Mouse (Mus musculus) cerebellum, adult 11-12 months (tissue): ENCODE results near the gene Psmc1.
A peak's percentile ranks its signal among the peaks of the same experiment; 100 is the strongest.

ENCODE experiments used
- DNase-seq: peaks from one replicate; pipeline ENCODE4 v3.0.0; 2022

Psmc1 gene

DNA sequence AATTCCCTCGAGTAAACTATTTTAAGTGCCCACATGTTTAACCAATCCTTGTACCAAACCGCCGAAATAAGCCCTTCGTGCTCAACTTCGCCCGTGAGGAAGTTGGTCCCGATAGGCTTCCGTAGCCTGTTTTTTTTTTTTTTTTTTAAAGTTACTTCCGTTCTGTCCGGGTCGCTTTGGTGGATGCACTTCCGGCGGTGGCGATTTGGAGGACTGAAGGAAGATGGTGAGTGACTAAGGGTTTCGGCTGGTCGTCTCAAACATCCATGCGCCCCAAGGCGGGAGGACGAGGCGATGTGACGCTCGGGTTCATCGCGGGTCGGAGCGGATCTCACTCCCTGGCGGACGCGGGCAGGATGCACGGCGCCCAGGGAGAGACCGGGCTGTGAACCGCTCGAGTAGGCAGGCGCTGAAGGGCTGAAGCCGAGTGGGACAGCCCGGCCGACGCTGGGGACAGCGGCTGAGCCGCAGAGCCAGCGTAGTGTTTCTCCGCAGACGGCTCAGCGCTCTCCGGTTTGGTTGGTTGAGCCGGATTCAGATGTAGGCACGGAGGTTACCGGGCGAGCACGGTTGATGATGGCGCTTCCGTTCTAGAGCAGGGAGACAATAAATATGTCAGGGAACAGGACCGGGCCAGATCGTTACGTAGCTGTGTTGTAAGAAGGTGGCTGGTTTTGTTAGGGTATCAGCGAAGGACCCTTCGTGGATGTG, at the start of gene Psmc1:
TSS of gene Psmc1 (plus strand) at position 169 of the 711 bp plus-strand sequence.
- peak; percentile 80 for DNase-seq

DNA sequence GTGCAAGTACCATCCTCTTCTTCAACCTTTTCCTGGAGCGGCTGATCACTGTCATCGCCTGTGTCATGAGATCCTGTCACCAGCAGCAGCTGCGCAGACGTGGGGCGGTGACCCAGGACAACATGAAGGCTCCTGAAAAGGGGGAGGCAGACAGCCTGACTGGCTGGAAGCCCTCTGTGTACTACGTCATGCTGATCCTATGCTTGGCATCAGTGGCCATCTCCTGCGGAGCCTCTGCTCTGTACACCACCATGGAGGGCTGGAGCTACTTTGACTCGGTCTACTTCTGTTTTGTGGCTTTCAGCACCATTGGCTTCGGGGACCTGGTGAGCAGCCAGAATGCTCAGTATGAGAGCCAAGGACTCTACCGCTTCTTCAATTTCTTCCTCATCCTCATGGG, 48.9 kb upstream of the Psmc1 start:
- no peak for DNase-seq

DNA sequence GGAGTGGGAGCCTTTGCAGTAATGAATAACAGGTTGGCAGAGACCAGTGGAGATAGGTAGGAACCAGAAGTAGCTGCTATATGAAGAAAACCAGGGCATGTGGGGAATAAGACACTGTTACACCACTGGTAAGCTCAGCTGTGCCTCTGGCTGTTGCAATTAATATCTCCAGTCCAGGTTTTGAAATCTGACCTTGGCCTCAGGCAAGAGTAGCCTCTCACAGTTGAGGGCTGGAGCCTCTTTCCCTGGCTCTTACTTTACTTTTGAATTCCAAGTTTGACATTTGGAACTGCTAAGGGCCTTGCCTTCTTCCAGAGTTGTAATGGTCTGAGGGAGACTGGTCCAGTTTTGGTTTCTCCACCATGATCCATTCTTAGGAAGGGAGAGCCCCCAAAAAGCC, 48.1 kb upstream of the Psmc1 start:
- no peak for DNase-seq

DNA sequence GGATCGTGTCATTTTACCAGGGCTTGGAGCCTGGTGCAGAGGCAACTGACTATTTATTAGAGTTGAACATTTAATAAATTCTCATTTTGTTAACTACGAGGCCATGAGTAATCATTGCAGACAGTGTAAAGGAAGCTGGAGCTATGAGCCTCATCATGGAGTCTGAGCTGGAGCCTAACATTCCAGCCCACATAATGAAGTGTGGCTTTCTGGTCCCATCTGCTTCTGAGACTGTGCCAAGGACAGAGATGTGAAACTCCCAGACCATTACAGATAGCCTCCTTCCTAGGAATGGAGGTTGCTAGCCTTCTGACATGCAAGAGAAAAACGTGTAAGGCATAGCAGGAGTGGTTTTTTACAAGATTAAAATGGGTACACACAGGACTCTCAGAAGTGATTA, 47.4 kb upstream of the Psmc1 start:
- no peak for DNase-seq

DNA sequence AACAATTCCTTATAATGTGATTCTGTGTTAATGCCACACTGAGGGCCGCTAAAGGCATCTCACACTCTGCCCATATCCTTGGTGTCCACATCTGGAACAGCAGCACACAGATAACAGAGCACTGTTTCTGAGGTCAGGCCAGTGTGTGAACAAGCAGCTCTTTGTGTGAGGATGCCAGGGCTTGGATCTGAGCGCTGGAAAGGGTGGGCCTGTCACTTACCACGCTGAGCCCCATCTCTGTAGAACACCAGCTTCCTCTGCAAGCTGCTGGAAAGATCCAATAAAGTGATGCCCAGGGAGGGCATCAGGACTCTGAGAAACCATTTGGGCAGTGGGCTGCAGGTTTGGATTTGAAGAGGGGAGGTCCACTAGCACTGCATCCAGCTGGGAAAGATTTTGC, 44.8 kb upstream of the Psmc1 start:
- DNase-seq, result peak; percentile 13

DNA sequence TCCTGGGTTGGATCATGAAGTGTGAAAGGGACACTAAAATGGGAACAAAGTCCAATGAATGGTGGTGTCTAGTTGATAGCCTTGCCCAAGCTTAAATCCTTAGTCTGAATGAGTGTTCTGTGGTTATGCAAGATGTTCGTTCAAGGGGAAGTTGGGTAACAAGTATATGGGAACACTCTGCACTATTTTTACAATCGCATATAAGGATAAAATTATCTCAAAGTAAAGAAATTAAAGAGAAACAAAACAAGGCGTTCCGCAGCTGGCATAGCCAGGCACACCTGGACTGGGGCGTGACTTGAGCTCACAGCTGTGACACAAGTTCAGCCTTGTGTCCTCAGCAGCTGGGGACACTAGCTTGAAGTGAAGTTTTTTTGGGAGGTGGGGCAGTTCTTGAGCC, 42.5 kb upstream of the Psmc1 start:
- no peak for DNase-seq

DNA sequence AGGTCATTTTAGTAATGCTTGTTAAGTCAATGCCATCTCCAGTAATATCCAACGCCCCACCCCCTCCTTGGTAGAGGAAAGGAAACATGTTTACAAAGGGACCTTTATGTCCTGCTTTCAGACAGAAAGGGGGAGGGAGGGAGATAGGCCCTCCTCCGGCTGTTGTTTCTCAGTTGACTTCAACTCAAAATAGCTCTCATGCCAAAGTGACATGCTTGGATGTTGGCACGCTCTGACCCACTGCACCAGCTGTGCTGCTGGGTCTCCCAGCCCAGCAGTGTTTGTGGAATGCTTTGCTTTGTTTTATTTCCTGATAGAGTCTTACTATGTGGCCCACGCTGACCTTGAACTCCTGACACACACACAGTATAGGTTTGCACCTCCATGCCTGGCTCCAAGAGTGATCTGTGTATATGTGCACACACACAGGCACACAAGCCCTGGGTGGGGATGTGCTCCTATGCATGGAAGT, 36.7 kb upstream of the Psmc1 start:
- peak; percentile 18 for DNase-seq

DNA sequence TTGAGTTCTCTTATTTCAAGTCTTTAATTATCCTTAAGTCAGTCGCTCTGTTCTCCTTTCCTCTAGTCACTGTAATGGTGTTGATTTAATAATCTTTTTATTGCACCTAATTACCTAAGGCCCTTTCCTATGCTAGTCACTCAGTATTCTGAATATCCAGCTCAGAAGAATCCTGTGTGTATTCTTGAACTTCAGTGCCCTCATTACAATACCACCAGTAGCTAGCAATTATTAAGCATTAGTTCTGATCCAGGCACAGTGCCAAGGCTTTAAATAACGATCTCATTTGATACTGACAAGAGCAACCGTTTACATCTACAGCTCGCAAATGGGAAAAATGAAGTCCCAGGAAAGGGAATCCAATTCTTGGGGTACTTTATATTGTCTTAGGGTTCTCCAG, 34.2 kb upstream of the Psmc1 start:
- DNase-seq, result no peak

DNA sequence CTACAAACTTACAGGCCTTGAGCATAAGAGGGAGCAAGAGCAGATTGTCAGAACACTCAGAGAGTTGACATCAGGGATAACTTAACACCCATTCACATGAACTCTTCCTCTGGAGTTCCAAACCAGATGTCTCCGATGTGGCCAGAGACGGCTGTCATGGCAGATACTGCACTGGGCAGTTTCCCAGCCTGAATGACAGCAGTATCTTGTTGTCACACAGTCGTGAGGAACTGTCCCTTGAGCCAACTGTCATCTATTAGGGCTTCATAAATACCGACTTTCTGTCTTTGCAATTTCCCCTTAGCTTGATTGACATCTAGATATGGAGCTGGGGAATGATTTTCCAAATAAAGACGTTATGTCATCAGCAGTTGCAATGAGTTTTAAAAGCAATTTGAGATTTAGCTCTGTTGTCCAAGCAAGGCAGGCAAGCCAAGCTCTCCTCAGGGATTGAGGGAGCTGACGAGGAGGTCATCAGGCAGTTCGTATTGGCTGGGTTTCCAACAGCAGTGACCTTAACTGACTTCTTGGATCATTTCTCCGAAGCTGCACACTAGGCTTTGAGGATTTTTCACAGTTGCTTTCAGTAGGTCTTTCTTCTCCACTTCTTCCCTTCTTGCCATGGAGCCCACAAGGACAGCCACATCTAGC, 30.2 kb upstream of the Psmc1 start:
- no peak for DNase-seq

DNA sequence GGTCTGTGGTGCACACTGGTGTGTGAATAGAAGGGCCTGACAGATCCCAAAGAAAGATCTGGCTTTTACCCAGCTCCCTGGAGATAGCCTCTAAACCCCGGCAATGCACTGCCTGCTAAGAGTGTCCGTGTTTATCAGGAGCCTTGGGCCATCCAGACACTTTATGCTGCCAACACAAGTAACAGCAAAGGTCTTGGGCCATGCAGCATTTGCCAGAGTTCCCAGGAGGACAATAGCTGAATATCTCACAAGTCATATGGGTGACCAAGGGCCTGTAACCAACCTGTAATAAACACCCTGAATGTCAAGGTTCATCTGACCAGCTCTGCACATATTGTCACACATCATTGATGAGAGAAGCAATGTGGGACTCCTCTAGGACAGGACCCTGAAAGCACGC, 21.9 kb upstream of the Psmc1 start:
- no peak for DNase-seq

DNA sequence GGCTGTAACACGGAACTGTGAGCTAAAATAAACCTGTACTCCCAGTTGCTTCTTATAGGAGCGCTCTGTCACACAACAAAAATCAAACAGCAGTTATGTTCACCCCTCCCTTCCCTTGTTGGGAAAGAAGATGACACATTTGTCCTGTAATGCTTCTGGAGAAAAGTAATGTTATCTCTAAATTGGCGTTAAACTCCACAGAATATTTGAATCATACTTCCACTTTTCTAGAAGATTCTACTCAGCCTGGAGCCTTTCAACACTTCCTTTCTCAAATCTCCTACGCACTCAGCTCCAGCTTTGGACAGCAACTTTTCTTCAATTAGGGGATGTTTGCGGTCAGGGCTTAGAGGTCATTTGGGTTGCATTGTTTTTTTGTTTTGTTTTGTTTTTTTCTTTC, 20.7 kb upstream of the Psmc1 start:
- DNase-seq, result no peak

DNA sequence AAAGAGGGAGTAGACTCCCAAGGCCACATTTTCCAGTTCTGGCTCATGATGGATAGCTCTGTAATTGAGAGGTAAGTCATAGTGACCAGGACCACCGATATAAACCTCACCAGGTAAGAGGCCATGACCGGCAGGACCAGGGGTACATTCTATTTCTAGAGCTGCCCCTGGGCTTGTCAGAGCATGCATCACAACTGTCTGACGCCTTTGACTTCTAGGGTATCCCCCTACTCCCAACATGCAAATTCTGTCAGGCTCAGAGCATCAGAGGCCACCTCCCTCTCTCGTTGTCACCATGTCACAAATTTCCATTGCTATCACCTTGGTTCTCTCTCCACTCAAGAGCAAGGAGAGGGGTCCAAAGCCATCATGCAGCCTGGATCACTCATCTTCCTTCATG, 19.2 kb upstream of the Psmc1 start:
- no peak for DNase-seq

DNA sequence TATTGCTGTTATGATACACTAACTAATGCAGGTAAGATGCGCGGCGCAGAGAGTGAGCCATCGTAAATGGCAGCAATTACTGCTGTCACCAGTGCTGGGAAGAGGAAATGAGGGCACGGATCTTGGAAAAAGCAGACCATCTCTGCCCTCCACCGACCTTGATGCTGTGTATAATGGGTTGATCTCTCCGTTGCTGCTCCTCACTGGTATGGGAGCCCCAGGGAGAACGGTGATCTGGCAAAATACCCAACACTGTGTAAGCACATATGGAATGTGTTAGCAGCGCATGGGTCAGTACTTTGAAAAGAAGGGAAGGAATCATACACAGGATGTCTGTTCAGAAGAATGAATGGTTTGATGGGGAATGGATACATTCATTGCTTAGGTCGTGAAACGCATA, 16.9 kb upstream of the Psmc1 start:
- DNase-seq, result no peak

DNA sequence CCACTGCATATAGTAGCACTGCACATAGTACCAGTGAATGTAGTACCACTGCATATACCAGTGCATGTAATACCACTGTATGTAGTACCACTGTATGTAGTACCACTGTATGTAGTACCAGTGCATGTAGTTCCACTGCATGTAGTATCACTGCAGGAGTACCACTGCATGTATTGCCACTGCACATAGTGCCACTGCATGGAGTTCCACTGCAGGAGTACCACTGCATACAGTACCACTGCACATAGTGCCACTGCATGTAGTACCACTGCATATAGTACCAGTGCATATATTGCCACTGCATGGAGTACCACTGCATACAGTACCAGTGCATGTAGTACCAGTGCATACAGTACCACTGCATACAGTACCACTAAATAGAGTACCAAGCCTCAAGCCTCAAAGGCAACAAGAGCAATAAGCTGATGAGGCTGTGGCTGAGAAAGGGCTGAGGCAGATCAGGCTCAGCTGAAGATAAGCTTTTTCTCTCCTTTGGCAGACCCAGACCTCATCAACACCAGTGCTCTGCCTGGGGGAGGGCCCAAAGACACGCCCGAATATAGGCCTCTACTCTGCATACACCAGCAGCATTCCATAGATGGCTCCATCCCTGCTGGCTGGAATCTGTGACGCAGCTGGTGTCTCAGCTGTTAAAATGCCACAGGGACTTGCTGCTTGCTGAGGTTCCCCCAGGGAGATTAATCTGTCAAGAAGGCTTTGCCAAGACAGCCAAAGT, 9.8 kb upstream of the Psmc1 start:
- no peak for DNase-seq

DNA sequence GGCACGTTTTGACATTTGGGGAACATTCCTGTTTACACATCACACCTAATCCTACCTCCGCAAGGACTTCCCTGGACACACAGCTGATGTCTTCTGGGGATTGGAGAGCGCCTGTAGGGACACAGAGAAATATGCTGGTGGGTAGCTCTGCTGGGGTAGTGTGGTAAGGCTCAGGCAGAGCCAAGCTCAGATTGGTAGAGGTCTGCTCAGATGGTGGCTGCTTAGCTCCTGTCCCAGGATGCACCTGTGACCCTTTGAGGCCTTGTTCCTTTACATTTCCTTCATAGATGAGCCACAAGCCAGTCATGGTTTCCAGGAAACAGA, 9.3 kb upstream of the Psmc1 start:
- no peak for DNase-seq

DNA sequence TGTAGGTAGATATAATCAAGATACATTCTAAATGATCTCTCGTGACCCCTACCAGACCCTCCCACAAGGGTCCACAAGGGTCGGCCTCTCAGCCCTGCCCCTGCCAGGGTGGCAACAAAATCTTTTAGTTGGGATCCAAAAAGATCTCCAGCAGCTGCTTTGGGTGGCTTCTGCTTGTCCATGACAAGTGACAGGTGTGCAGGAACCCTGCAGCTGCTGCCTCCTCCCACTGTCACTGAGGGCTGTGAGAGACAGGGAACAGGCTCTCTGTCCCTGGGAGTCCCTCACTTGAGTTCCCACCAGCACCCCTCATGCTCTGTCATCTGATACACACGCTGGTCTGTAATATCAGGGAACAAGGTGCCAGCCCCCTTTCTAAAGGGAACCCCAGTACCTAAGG, 8.3 kb upstream of the Psmc1 start:
- DNase-seq, result no peak

DNA sequence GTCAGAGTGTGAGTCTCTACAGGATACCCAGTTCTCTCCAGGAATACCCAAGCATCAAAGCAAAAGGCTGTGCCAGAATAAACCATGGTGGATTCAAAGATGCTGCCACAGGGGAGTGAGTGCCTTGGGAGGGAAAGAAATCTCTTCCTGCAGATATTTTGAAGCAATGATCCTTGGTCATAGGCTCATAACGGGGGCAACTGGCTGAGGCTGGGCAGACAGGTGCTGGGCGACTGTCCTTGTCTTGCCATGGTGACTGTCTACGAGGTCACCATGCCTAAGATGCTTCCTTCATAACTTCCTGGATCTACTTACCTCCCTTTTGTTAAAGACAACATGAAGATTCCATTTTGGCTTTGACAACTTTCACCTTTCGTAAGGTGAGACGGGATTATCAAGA, 5.4 kb upstream of the Psmc1 start:
- no peak for DNase-seq

DNA sequence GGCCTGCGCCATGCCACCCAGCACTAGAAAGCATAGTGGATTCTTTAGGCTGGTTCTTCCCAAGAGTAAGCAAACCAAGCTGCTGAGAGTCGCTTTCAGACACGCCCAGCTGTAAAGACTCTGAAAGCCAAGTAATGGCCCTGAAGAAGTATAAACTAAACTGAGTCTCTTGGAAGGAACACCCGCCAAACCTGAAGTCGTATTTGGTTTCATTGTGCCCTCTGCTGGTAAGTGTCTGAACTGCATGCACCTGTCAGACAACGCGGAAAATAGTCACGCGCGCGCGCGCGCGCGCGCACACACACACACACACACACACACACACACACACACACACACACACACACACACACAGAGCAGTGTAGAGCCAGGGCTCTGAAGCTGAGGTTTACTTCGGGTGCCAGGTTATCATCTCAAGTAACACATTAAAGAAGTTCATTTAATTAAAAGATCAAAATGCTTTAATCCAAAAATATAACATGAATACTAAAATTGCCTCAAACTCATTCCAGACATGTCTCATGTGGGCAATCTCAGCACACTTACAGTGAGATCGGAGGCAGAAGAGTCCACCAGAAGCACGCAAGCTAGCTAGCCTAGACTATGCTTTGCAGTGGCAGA, 3.6 kb upstream of the Psmc1 start:
- DNase-seq, result no peak

DNA sequence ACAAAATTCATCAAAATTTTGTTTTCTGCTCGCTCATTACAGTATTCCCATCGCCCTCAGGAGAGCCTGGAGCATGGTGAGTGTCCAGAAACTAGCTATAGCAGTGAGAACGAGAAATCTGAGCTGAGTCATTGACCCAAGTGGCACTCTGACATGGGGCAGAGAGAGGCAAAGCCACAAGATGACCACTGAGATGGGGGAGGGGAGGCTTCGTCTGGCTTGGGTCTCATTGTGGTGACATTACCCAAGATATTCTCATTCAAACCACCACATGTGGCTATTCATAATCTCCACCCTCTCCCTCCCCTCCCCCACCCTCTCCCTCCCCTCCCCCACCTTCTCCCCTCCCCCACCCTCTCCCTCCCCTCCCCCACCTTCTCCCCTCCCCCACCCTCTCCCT, 2.5 kb upstream of the Psmc1 start:
- no peak for DNase-seq

DNA sequence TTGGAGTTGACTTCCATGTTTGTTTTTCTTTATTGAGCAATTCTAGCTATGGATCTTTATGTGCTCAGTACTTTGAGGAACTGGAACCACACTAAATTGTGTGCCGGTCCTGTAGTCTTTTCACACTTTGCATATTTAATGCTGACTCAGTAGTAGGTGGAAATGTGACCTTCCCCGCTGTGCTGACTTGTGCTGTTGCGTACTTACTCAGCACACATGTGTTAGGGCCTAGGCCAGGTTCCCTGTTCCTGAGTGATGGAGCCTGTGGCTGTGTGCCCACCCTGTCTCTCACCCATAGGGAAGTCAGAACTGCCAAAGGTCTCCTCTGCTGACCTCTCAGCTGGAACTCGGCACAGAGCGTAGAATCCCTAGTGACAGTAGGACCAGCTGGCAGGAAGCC, 6.0 kb downstream of the Psmc1 start:
- DNase-seq, result no peak

DNA sequence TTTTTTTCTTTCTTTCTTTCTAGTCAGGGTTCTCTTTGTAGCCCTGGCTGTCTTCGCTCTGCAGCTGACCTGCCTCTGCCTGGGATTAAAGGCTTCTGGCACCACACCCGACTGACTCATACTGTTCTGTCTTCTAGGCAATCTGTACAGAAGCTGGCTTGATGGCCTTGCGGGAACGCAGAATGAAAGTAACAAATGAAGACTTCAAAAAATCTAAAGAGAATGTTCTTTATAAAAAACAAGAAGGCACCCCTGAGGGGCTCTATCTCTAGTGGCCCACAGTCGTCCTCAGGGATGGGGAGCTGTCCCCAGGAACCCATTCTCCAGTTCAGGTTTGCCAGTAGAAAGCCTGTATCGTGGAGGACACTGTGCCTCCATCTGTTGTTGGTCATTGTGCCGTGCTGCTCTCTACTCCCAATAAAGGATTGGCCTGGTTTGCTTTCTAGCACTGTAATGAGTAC, 13.0 kb downstream of the Psmc1 start:
- DNase-seq, result no peak

DNA sequence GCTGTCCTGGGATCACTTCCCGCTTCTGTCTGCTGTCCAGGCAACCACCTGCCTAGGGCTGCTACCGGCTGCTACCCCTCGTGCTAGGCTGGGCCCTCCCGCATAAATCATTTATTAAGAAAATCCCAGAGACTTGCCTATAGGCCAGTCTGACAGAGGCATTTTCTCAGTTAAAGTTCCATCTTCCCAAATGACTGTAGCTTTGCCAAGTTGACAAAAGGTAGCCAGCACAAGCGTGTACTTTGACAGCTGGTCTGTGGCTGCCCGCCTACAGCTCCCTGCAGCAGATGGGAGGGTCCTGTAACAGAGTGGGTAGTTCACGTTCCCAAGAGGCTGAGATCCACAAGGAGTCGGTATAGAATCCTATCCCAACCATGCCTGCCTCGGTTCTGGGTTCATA, 13.5 kb downstream of the Psmc1 start:
- no peak for DNase-seq

DNA sequence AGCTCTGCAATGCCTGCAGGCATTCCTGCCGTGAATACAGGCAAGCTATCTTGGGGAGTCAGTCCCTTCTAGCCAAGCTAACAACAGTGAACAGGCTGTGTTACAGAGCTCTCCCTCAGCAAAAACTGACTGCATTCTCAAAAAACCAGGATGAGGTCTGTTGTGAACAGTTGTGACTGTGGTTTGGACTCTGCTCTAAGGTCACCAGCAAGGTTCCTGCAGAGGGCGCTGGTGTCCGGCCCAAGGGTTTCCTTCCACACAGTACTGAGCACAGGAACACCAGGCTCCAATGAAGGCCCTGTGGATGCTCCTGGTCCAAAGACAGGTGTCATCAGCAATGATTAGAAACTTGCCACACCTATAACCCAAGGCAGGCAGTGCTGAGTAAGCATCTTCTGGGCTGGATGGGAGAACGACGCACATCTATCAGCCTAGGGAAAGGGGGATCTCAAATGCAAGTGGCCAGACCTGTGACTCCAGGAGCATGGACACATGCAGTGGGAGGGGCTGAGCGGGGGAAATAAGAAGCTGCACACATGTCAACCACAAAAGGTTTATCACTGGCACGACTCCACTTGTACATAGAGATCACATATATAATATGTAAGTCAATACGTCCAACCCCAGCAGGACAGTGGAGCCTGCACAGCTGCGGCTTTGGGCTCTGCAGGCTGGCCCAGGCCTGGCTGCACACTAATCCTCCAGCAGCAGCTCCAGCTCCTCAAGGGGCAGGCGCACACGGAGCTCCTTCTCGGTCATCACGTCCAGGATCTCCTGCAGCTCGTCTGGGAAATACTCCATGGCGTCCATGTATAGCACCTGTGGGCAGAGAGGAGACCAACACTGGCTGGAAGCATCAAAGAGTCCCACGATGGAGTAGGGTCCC, 15.2 kb downstream of the Psmc1 start:
- DNase-seq, result no peak
